Mouse (Mus musculus): ENCODE measurements at regions not wholly inside any gene's neighbourhood (a gene's known extent, or its start where the extent isn't known, plus 50 kb on each side); places are given as distances from the start of the nearest gene placed in this dataset.

DNA sequence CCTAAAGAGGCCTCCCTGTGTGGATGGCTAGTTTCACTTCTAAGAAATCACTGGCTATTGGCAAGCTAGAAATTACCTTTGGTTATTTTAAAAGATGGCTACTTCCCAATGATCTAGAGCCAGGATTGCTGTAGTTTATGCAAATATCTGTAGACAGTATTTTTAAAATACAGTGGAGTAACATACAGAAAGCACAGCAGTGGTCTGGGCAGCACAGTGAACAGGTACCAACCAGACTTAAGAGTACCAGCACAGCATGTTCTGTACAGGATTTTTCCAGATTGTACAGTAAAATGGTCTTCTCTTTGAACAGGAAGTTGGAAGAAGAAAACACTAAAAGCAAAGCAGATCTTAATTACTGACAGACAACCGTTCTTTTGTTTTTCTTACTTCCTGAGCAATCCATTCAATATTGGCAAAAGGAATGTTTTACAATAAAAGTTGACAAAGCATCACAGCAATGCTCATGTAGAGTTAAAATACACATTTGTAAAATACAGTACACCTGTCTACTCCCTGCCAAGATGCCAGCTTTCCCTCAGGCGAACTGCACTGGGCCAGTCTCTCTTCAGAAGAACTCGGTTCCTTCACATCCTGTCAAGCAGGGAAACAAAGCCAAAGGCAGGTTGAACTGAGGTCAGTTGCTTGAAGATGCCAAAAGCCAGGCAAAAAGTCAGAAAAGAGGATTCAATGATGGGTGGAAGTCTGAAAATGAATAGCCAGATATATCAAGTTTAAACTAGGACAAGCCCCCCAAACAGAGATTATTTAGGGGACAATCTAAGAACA lies 62.0 kb upstream of the Cul1 start:
- Histone ChIP-seq H3K4me1 (peaks cover 8% of the 10 kb centered on the region), H3K27ac (no peak overlapping the region), H3K4me3 (replicated peaks) (no peak overlapping the region), H3K9me3 (no peaks in the 10 kb centered on the region), H3K4me2 (no peak overlapping the region), H3K27me3 (no peaks in the 10 kb centered on the region), H3K9ac (no peak overlapping the region), H3K36me3 (replicated peaks) (no peaks in the 10 kb centered on the region)
- ATAC-seq (ENCODE audit: low FRiP score), result no peak
- WGBS, result 68% methylated on average over 3 of the region's 3 CpGs

DNA sequence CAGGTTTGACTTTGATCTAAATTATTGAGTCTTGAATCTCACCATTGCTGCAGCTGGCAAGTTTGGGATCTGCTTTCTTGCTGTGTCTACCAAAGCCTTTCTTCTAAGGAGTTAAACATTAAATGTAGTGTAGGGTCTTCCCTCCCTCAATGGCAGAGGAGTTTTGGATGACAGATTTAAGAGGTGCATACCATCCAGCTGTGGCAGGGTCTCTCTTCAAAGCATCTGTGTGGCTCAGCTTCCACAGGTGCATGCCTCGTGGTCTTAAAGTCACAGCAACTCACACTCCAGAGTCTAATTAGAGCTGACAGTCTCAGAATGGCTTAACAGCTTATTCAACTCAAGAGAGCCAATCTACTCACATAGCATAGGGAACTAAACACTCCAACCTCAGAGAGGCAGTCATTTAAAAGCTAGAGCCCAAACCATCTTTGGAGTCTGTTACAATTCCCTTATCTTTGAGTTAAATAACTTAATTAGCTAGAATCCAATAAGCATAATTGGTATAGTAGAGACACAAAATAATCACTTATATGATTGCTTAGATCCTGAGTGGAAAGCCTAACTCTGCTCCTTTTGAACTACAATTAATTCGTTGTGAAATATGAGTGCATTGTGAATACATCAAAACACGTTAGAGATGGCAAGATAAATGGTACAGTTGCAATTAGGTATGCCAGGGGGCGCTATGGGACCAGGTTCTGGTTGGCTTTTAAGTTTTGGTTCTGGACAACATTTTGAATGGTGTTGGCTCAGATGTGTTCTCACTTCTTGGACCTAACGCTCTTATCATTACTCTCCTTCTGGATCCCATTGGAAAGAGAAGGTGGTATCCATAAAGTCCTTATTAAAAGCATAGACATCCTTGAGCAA lies 57.5 kb upstream of the Cul1 start:
- Histone ChIP-seq H3K9me3 (no peaks in the 10 kb centered on the region), H3K27ac (no peak overlapping the region), H3K36me3 (replicated peaks) (no peaks in the 10 kb centered on the region), H3K4me3 (replicated peaks) (no peak overlapping the region), H3K4me1 (peaks cover under 1% of the 10 kb centered on the region), H3K4me2 (no peak overlapping the region), H3K9ac (no peak overlapping the region), H3K27me3 (no peaks in the 10 kb centered on the region)
- no peak for ATAC-seq (ENCODE audit: low FRiP score)
- 39% methylated on average over 5 of the region's 5 CpGs for WGBS
